Mouse (Mus musculus): ENCODE data around the gene Zrsr1. TPM values are rescaled to one million over a fixed set of nuclear protein-coding genes. Genes with fewer than 3 reads are reported as not detected.

Zrsr1 gene
- 18.0 TPM for polyA plus RNA-seq (2014; fragmentation: Illumina TruSeq; extraction: RNeasy Lipid Tissue Mini Kit (QIAGEN cat#74804); ENCODE audit: insufficient read depth, low read depth, low replicate concordance)

GRCm38 (mm10) chr11:22971835-22972709 is at the start of gene Zrsr1:
Gene Zrsr1, plus strand, starts transcription at chr11:22972005.

DNA sequence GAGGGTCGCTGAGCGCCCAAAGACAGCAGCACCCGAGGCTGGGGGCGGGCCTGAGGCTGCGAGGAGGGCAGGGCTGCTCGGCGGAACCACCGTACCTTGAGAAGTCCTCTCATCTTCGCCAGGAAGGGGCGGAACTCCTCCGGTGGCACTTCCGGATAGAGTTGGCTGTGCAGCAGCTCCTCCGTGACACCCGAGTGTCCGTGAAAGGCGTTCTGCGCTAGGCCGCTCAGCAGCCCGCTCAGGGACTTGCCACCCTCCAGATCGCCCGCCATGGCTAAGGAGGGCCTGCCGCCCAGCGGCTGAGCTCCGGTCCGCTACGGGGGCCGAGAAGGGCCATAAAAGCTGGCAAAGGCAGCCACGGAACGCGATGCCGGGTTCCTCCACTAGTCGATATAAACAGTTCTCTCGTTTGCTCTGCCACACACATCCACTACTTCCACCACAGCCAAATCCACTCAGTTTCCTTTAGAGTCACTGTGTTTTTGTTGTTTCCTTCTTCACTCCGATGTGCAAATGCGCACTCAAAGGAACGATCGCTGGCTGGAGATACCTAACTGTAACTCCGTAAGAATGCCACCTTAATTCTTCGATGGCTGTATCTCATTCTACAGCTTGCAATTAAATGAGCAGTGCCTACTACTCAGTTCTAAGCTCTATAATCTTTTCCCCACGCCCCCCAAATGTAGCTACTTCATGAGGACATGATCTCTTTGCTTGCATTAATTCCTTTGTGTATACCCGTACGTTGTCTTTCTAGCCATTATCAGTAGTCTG is 10.4 kb downstream of the Zrsr1 start, which contains the start of the genes Gm28048 and Commd1:
Gm28048 (minus strand) TSS at position 107 of the 774 bp plus-strand sequence.
Commd1 (minus strand) TSS at position 399 of the 774 bp plus-strand sequence.

GRCm38 (mm10) chr11:22990393-22991126 is 18.8 kb downstream of the Zrsr1 start, which contains the start of gene Cct4:
Gene Cct4, plus strand, starts transcription at chr11:22990519.

GRCm38 (mm10) chr11:23007481-23008180 is 35.8 kb downstream of the Zrsr1 start, which contains the start of gene Fam161a:
Gene Fam161a, plus strand, starts transcription at chr11:23007531.

Other genes with a start within 250 kb of the Zrsr1 start
- gene B3gnt2, start 111.0 kb upstream of the Zrsr1 start, polyA plus RNA-seq (2014; fragmentation: Illumina TruSeq; extraction: RNeasy Lipid Tissue Mini Kit (QIAGEN cat#74804); ENCODE audit: insufficient read depth, low read depth, low replicate concordance), result 7.1 TPM
- 26.7 TPM for gene Gm28048, start 10.1 kb downstream of the Zrsr1 start, polyA plus RNA-seq (2014; fragmentation: Illumina TruSeq; extraction: RNeasy Lipid Tissue Mini Kit (QIAGEN cat#74804); ENCODE audit: insufficient read depth, low read depth, low replicate concordance)
- 99.5 TPM for gene Commd1, start 10.4 kb downstream of the Zrsr1 start, polyA plus RNA-seq (2014; fragmentation: Illumina TruSeq; extraction: RNeasy Lipid Tissue Mini Kit (QIAGEN cat#74804); ENCODE audit: insufficient read depth, low read depth, low replicate concordance)
- gene Cct4, start 18.5 kb downstream of the Zrsr1 start, polyA plus RNA-seq (2014; fragmentation: Illumina TruSeq; extraction: RNeasy Lipid Tissue Mini Kit (QIAGEN cat#74804); ENCODE audit: insufficient read depth, low read depth, low replicate concordance), result 125 TPM
- 12.2 TPM for gene Fam161a, start 35.5 kb downstream of the Zrsr1 start, polyA plus RNA-seq (2014; fragmentation: Illumina TruSeq; extraction: RNeasy Lipid Tissue Mini Kit (QIAGEN cat#74804); ENCODE audit: insufficient read depth, low read depth, low replicate concordance)

All from lung, adult 10 weeks (tissue).